Mouse (Mus musculus): ENCODE data around the gene Vmn2r87. TPM values are rescaled to one million over a fixed set of nuclear protein-coding genes. Genes with fewer than 3 reads are reported as not detected.

The Vmn2r87 gene
- polyA plus RNA-seq, 1 experiment from 2014 or later = not detected

Other genes with a start within 250 kb of the Vmn2r87 start
- gene Neurod4, start 217.2 kb downstream of the Vmn2r87 start, polyA plus RNA-seq (2015; fragmentation: Nextera tagmentation; extraction: Ambion mirVana) = not detected in 2 replicates
- 0.09 and 0.23 TPM in 2 replicates for gene Tespa1, start 174.5 kb downstream of the Vmn2r87 start, polyA plus RNA-seq (2015; fragmentation: Nextera tagmentation; extraction: Ambion mirVana)
- gene Vmn2r84, start 103.1 kb downstream of the Vmn2r87 start, polyA plus RNA-seq (2015; fragmentation: Nextera tagmentation; extraction: Ambion mirVana) = not detected in 2 replicates
- not detected in 2 replicates for gene Vmn2r85, start 67.7 kb downstream of the Vmn2r87 start, polyA plus RNA-seq (2015; fragmentation: Nextera tagmentation; extraction: Ambion mirVana)
- not detected in 2 replicates for gene Vmn2r86, start 41.3 kb downstream of the Vmn2r87 start, polyA plus RNA-seq (2015; fragmentation: Nextera tagmentation; extraction: Ambion mirVana)